Mouse (Mus musculus) fibroblast of lung, adult 2 months (primary cell): ENCODE data around the gene Slc35e1.
A peak's percentile ranks its signal among the peaks of the same experiment; 100 is the strongest.

Experiments
- DNase-seq: peaks from one replicate; pipeline ENCODE4 v3.0.0-alpha.2; 2011; ENCODE audit warnings: low read depth

Gene Slc35e1

GRCm38 (mm10) chr8:72491680-72492621, at the start of gene Slc35e1:
TSS of gene Slc35e1 (minus strand) at chr8:72492614.
- DNase-seq, result no peak

- no peak for DNase-seq
These were observed 46.8 kb upstream of the Slc35e1 start for GRCm38 (mm10) chr8:72539234-72539633.

GRCm38 (mm10) chr8:72534888-72535287, 42.5 kb upstream of the Slc35e1 start:
- no peak for DNase-seq

GRCm38 (mm10) chr8:72532103-72532502, 39.7 kb upstream of the Slc35e1 start:
- DNase-seq, result no peak

GRCm38 (mm10) chr8:72521888-72522287, 29.5 kb upstream of the Slc35e1 start:
- DNase-seq, result no peak

GRCm38 (mm10) chr8:72517421-72517988, 25.1 kb upstream of the Slc35e1 start:
- DNase-seq, result no peak

GRCm38 (mm10) chr8:72513158-72513557, 20.7 kb upstream of the Slc35e1 start:
- DNase-seq, result no peak

GRCm38 (mm10) chr8:72512648-72513047, 20.2 kb upstream of the Slc35e1 start:
- no peak for DNase-seq

GRCm38 (mm10) chr8:72507505-72507904, 15.1 kb upstream of the Slc35e1 start:
- no peak for DNase-seq

GRCm38 (mm10) chr8:72504637-72505314, 12.4 kb upstream of the Slc35e1 start:
- no peak for DNase-seq

- DNase-seq, result no peak
These were observed 11.7 kb upstream of the Slc35e1 start for GRCm38 (mm10) chr8:72504137-72504536.

- no peak for DNase-seq
These were observed 8.1 kb upstream of the Slc35e1 start for GRCm38 (mm10) chr8:72500521-72500931.

- no peak for DNase-seq
These were observed 7.3 kb upstream of the Slc35e1 start for GRCm38 (mm10) chr8:72499521-72500284.

GRCm38 (mm10) chr8:72498527-72498926, 6.1 kb upstream of the Slc35e1 start:
- DNase-seq, result no peak

GRCm38 (mm10) chr8:72497911-72498310, 5.5 kb upstream of the Slc35e1 start:
- DNase-seq, result no peak

GRCm38 (mm10) chr8:72496217-72496616, 3.8 kb upstream of the Slc35e1 start:
- DNase-seq, result no peak

- no peak for DNase-seq
These were observed 3.1 kb upstream of the Slc35e1 start for GRCm38 (mm10) chr8:72495411-72496111.

GRCm38 (mm10) chr8:72493381-72493780, 967 bp upstream of the Slc35e1 start:
- no peak for DNase-seq

GRCm38 (mm10) chr8:72492622-72493081, 238 bp upstream of the Slc35e1 start:
- peak; percentile 98 for DNase-seq

GRCm38 (mm10) chr8:72491017-72491416, 1.4 kb downstream of the Slc35e1 start:
- no peak for DNase-seq

GRCm38 (mm10) chr8:72487014-72487413, 5.4 kb downstream of the Slc35e1 start:
- no peak for DNase-seq
